Mouse (Mus musculus): ENCODE data around the gene Agap1. TPM values are rescaled to one million over a fixed set of nuclear protein-coding genes. Genes with fewer than 3 reads are reported as not detected.

The Agap1 gene
- total and polyA plus RNA-seq, 3 experiments = 0.01 TPM; not detected in 2

DNA sequence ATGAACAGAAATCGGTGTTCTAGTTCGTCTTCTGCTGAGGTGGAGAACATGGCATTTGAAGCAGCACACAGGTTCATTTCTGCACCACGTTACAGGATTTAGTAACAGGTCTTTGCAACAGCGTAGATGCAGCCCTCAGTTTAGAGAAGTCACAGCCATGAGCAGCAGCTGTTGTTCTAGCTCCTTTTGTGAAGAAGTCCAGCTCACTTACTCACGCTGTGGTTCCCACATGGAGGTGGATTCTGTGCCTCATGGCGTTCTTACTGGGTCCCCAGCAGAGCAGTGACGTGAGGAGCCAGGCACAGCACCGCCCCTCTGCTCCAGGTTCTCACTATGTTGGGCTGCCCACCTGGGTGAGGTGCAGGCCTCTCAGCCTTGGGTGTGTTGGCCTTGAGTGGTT, 140.4 kb downstream of the Agap1 start:
- no peak overlapping the region for H3K9ac ChIP-seq (ENCODE audit: control insufficient read depth, low read depth, low read length, poor library complexity, severe bottlenecking)
- H3K4me1 ChIP-seq (ENCODE audit: control insufficient read depth in 1 of 2, insufficient read depth in 2 of 2, low read length in 2 of 2) = no peaks in the 10 kb centered on the region
- H3K9me3 ChIP-seq (replicated peaks; ENCODE audit: insufficient read depth, low read length) = no peaks in the 10 kb centered on the region
- no peak overlapping the region for H3K27ac ChIP-seq (ENCODE audit: control insufficient read depth, low read depth, low read length)
- TF ChIP-seq CTCF (IDR thresholded peaks at IDR 0.05 in 2 of 3, conservative IDR thresholded peaks at IDR 0.05 in 1 of 3; ENCODE audit: control insufficient read depth in 1 of 3, insufficient read depth in 1 of 3, low read depth in 2 of 3, low read length in 3 of 3, poor library complexity in 1 of 3, severe bottlenecking in 1 of 3) (no peak), UBTF (IDR thresholded peaks at IDR 0.05; ENCODE audit: borderline replicate concordance, insufficient read depth, low read depth, low read length) (no peak), CHD2 (IDR thresholded peaks at IDR 0.05; ENCODE audit: low read length) (no peak), MEF2A (IDR thresholded peaks at IDR 0.05; ENCODE audit: extremely low read depth, insufficient replicate concordance, low read depth, low read length, poor library complexity, severe bottlenecking) (no peak), NRF1 (IDR thresholded peaks at IDR 0.05; ENCODE audit: insufficient read depth, low read depth, low read length, poor library complexity, severe bottlenecking) (no peak), USF2 (IDR thresholded peaks at IDR 0.05; ENCODE audit: borderline replicate concordance in 1 of 2, insufficient read depth in 1 of 2, low read depth in 1 of 2, low read length in 2 of 2) (no peak), RAD21 (IDR thresholded peaks at IDR 0.05; ENCODE audit: low read depth, low read length) (no peak), SIN3A (IDR thresholded peaks at IDR 0.05; ENCODE audit: low read length) (no peak), MXI1 (IDR thresholded peaks at IDR 0.05; ENCODE audit: low read depth, low read length) (no peak), E2F4 (IDR thresholded peaks at IDR 0.05; ENCODE audit: borderline replicate concordance, low read depth, low read length) (no peak), MYC (IDR thresholded peaks at IDR 0.05; ENCODE audit: low read depth, low read length) (no peak), MAZ (IDR thresholded peaks at IDR 0.05; ENCODE audit: low read depth, low read length) (no peak)
- no peaks in the 10 kb centered on the region for H3K36me3 ChIP-seq (ENCODE audit: control insufficient read depth in 1 of 2, insufficient read depth in 2 of 2, low read length in 2 of 2)
- no peaks in the 10 kb centered on the region for H3K79me2 ChIP-seq (ENCODE audit: control insufficient read depth, insufficient read depth, low read length, poor library complexity)
- DNase-seq (ENCODE audit: low read depth, low spot score) = no peak
- H3K27me3 ChIP-seq (ENCODE audit: control insufficient read depth in 1 of 2, insufficient read depth in 2 of 2, low read length in 2 of 2) = no peaks in the 10 kb centered on the region
- no peak overlapping the region for H3K4me3 ChIP-seq (ENCODE audit: control insufficient read depth in 1 of 2, insufficient read depth in 1 of 2, low read depth in 2 of 2, low read length in 2 of 2)

DNA sequence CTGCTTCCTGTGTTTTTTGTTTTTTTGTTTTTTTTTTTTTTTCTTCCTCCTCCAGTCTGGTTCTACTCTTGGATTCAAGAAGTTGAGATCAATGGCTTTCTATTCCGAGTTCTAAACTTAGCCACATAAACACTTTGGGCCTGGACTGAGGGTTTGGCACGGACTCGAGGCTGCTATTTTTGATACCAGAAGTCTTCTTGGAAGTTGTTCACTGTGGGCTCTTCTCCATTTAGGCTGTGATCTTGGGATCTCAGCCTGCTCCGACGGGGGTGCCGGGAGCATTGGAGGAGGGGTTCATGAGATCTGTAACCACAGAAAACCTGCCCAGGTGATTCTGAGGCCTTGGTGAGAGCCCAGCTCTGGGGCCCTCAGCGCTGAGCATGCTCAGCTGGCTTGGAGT, 140.8 kb downstream of the Agap1 start:
- H3K27ac ChIP-seq (ENCODE audit: control insufficient read depth, low read depth, low read length) = no peak overlapping the region
- no peaks in the 10 kb centered on the region for H3K36me3 ChIP-seq (ENCODE audit: control insufficient read depth in 1 of 2, insufficient read depth in 2 of 2, low read length in 2 of 2)
- no peaks in the 10 kb centered on the region for H3K27me3 ChIP-seq (ENCODE audit: control insufficient read depth in 1 of 2, insufficient read depth in 2 of 2, low read length in 2 of 2)
- no peaks in the 10 kb centered on the region for H3K4me1 ChIP-seq (ENCODE audit: control insufficient read depth in 1 of 2, insufficient read depth in 2 of 2, low read length in 2 of 2)
- H3K79me2 ChIP-seq (ENCODE audit: control insufficient read depth, insufficient read depth, low read length, poor library complexity) = no peaks in the 10 kb centered on the region
- H3K9ac ChIP-seq (ENCODE audit: control insufficient read depth, low read depth, low read length, poor library complexity, severe bottlenecking) = no peak overlapping the region
- H3K9me3 ChIP-seq (replicated peaks; ENCODE audit: insufficient read depth, low read length) = no peaks in the 10 kb centered on the region
- DNase-seq (ENCODE audit: low read depth, low spot score) = no peak
- H3K4me3 ChIP-seq (ENCODE audit: control insufficient read depth in 1 of 2, insufficient read depth in 1 of 2, low read depth in 2 of 2, low read length in 2 of 2) = no peak overlapping the region
- TF ChIP-seq NRF1 (IDR thresholded peaks at IDR 0.05; ENCODE audit: insufficient read depth, low read depth, low read length, poor library complexity, severe bottlenecking) = no peak
- no peak for TF ChIP-seq POLR2AphosphoS5 (IDR thresholded peaks at IDR 0.05; ENCODE audit: borderline replicate concordance, low read depth, low read length)
- no peak for TF ChIP-seq MYC (IDR thresholded peaks at IDR 0.05; ENCODE audit: low read depth, low read length)
- no peak for TF ChIP-seq MXI1 (IDR thresholded peaks at IDR 0.05; ENCODE audit: low read depth, low read length)
- TF ChIP-seq RCOR1 (IDR thresholded peaks at IDR 0.05; ENCODE audit: low read depth, low read length) = no peak
- no peak for TF ChIP-seq JUND (IDR thresholded peaks at IDR 0.05; ENCODE audit: low read depth, low read length)
- TF ChIP-seq EP300 (IDR thresholded peaks at IDR 0.05; ENCODE audit: low read depth in 1 of 2, low read length in 2 of 2) = no peak
- no peak for TF ChIP-seq MAZ (IDR thresholded peaks at IDR 0.05; ENCODE audit: low read depth, low read length)
- no peak for TF ChIP-seq CTCF (IDR thresholded peaks at IDR 0.05 in 2 of 3, conservative IDR thresholded peaks at IDR 0.05 in 1 of 3; ENCODE audit: control insufficient read depth in 1 of 3, insufficient read depth in 1 of 3, low read depth in 2 of 3, low read length in 3 of 3, poor library complexity in 1 of 3, severe bottlenecking in 1 of 3)
- TF ChIP-seq UBTF (IDR thresholded peaks at IDR 0.05; ENCODE audit: borderline replicate concordance, insufficient read depth, low read depth, low read length) = no peak
- TF ChIP-seq HCFC1 (IDR thresholded peaks at IDR 0.05; ENCODE audit: low read depth, low read length) = no peak
- no peak for TF ChIP-seq CHD1 (IDR thresholded peaks at IDR 0.05; ENCODE audit: low read depth, low read length)
- TF ChIP-seq ELF1 (IDR thresholded peaks at IDR 0.05; ENCODE audit: low read depth, low read length) = no peak
- no peak for TF ChIP-seq GATA1 (IDR thresholded peaks at IDR 0.05; ENCODE audit: low read depth, low read length)
- TF ChIP-seq TBP (IDR thresholded peaks at IDR 0.05; ENCODE audit: low read depth, low read length) = no peak
- TF ChIP-seq POLR2A (IDR thresholded peaks at IDR 0.05; ENCODE audit: control insufficient read depth in 1 of 2, insufficient read depth in 1 of 2, low read depth in 1 of 2, low read length in 2 of 2, poor library complexity in 1 of 2) = no peak
- no peak for TF ChIP-seq MAFK (IDR thresholded peaks at IDR 0.05; ENCODE audit: borderline replicate concordance, low read depth, low read length)
- TF ChIP-seq ETS1 (IDR thresholded peaks at IDR 0.05; ENCODE audit: low read depth, low read length) = no peak

Data from MEL (cell line).